In genomic region chr1:179229515-179229914, GRCm38 (mm10) we compare ENCODE assay signal across 23 mouse cellular contexts.
DNase-seq lines count a peak whose midpoint lies in the region; ATAC-seq lines count a peak whose summit lies in the region.
"Had no signal": no experiment of that assay in that cellular context is flagged by ENCODE, and none has a peak within 500 bp of the region (broad histone marks: within the 10 kb centered on the region; RNA-seq: fewer than 3 reads in every experiment).

No protein-coding gene starts in this region.

- no peaks in the 10 kb centered on the region for H3K27me3 ChIP-seq in embryonic facial prominence, embryonic 10.5 days (replicated peaks; ENCODE audit: low read depth, poor library complexity, severe bottlenecking)
- H3K27me3 ChIP-seq in splenic B cell, adult 2 months (ENCODE audit: control insufficient read depth, insufficient read depth, low read length, poor library complexity, severe bottlenecking): no peaks in the 10 kb centered on the region
- no peaks in the 10 kb centered on the region for H3K27me3 ChIP-seq in heart, embryonic 12.5 days (replicated peaks)
- H3K27me3 ChIP-seq: embryonic facial prominence, embryonic 12.5 days; liver, embryonic 15.5 days; lung, embryonic 15.5 days had no signal

- peaks cover 38% of the 10 kb centered on the region for H3K4me1 ChIP-seq in embryonic facial prominence, embryonic 10.5 days
- peaks cover 4% of the 10 kb centered on the region; the same call in 1 of the 2 replicates for H3K4me1 ChIP-seq in heart, embryonic 12.5 days (replicated peaks)

- ATAC-seq in CD4-positive, CD25-positive, alpha-beta regulatory T cell, adult 4 months: peak; percentile 51
- ATAC-seq in heart, embryonic 12.5 days (ENCODE audit: insufficient number of reproducible peaks, low FRiP score): no peak

- DNase-seq in A20 (ENCODE audit: low read depth, low spot score): peak; percentile 10
- peak; percentile 33 for DNase-seq in embryonic facial prominence, embryonic 10.5 days (ENCODE audit: low spot score)
- DNase-seq in splenic B cell, adult 2 months (ENCODE audit: low read depth, low spot score): peak; percentile 9
- no peak for DNase-seq in kidney, postnatal 14 days
- DNase-seq in left cerebral cortex, adult 9 months (ENCODE audit: low spot score in 2 of 2): no peak
- DNase-seq: adrenal gland, adult 8-10 months; cerebellum, adult 18-20 months; cerebellum, postnatal 14 days; heart, postnatal 10 days; kidney, adult 8-10 months; kidney, postnatal 10 days; liver; lung, postnatal 4 days; midbrain, embryonic 14.5 days had no signal

- no peaks in the 10 kb centered on the region for H3K36me3 ChIP-seq in embryonic facial prominence, embryonic 10.5 days (replicated peaks)
- no peaks in the 10 kb centered on the region for H3K36me3 ChIP-seq in splenic B cell, adult 2 months (ENCODE audit: control insufficient read depth, insufficient read depth, low read length, poor library complexity, severe bottlenecking)
- no peaks in the 10 kb centered on the region for H3K36me3 ChIP-seq in heart, embryonic 12.5 days
- H3K36me3 ChIP-seq: embryonic facial prominence, embryonic 12.5 days; forebrain, embryonic 12.5 days; liver, embryonic 15.5 days; lung, embryonic 15.5 days had no signal

- H3K4me3 ChIP-seq in embryonic facial prominence, embryonic 10.5 days: no peak overlapping the region
- H3K4me3 ChIP-seq in heart, embryonic 12.5 days: no peak overlapping the region
- H3K4me3 ChIP-seq: embryonic facial prominence, embryonic 12.5 days; erythroblast, embryonic 14.5 days; forebrain, embryonic 12.5 days; layer of hippocampus, adult 2 months; liver, embryonic 15.5 days; lung, embryonic 15.5 days had no signal

- no peak overlapping the region for H3K4me2 ChIP-seq in heart, embryonic 12.5 days
- H3K4me2 ChIP-seq: embryonic facial prominence, embryonic 12.5 days; forebrain, embryonic 12.5 days; heart, embryonic 11.5 days; liver, embryonic 15.5 days; lung, embryonic 15.5 days had no signal

- no peaks in the 10 kb centered on the region for H3K9me3 ChIP-seq in embryonic facial prominence, embryonic 10.5 days
- H3K9me3 ChIP-seq in heart, embryonic 12.5 days (replicated peaks): no peaks in the 10 kb centered on the region
- H3K9me3 ChIP-seq: embryonic facial prominence, embryonic 12.5 days; forebrain, embryonic 12.5 days; liver, embryonic 15.5 days; lung, embryonic 15.5 days had no signal

- WGBS in embryonic facial prominence, embryonic 10.5 days: 64% methylated on average over 3 of the region's 3 CpGs
- 54% methylated on average over 3 of the region's 3 CpGs for WGBS in heart, embryonic 12.5 days

- H3K9ac ChIP-seq in heart, embryonic 12.5 days: no peak overlapping the region
- H3K9ac ChIP-seq: embryonic facial prominence, embryonic 12.5 days; forebrain, embryonic 12.5 days; liver, embryonic 15.5 days; lung, embryonic 15.5 days had no signal

- 0 out of 2 replicates have a peak overlapping the region, but pooled peaks have one; percentile 14 for H3K27ac ChIP-seq in embryonic facial prominence, embryonic 10.5 days (replicated peaks)
- no peak overlapping the region for H3K27ac ChIP-seq in heart, embryonic 12.5 days (ENCODE audit: poor library complexity, severe bottlenecking)
- H3K27ac ChIP-seq: embryonic facial prominence, embryonic 12.5 days; forebrain, embryonic 12.5 days; layer of hippocampus, adult 2 months; liver, embryonic 15.5 days; lung, embryonic 15.5 days had no signal

Comparison
In these comparisons a context has a peak if more than half of its experiments do, and no peak if none do; other contexts are left out.
1. DNase-seq: peak in A20 (single experiment), embryonic facial prominence, embryonic 10.5 days (single experiment) and splenic B cell, adult 2 months (single experiment); none in kidney, postnatal 14 days (single experiment) and left cerebral cortex, adult 9 months (0 of 2).